In genomic region chr8:3411901-3412301, GRCm38 (mm10) we compare ENCODE assay signal across 10 mouse cellular contexts. TPM values are rescaled to one million over a fixed set of nuclear protein-coding genes. Genes with fewer than 3 reads are reported as not detected.
DNase-seq lines count a peak whose midpoint lies in the region; ATAC-seq and TF ChIP-seq lines count a peak whose summit lies in the region.
"Had no signal": no experiment of that assay in that cellular context is flagged by ENCODE, and none has a peak within 500 bp of the region (broad histone marks: within the 10 kb centered on the region; RNA-seq: fewer than 3 reads in every experiment).

No protein-coding gene starts in this region.

- peak; percentile 18 to 26 for DNase-seq in cerebellum, adult 18-20 months
- no peak for DNase-seq in cerebellum, adult 11-12 months
- DNase-seq in MEL (ENCODE audit: low read depth, low spot score), result peak; percentile 91
- DNase-seq in heart, postnatal 0 days (ENCODE audit: low spot score), result peak; percentile 36
- DNase-seq in lung, adult 2 months, result peak; percentile 36
- no peak for DNase-seq in forebrain, postnatal 0 days
- no peak for DNase-seq in ovary, postnatal 14 days (ENCODE audit: low spot score)
- no peak for DNase-seq in ovary, postnatal 10 days (ENCODE audit: low spot score)

- H3K9me3 ChIP-seq in MEL (replicated peaks; ENCODE audit: insufficient read depth, low read length), result no peaks in the 10 kb centered on the region
- H3K9me3 ChIP-seq in heart, postnatal 0 days (replicated peaks; ENCODE audit: control insufficient read depth, low read length), result no peaks in the 10 kb centered on the region
- H3K9me3 ChIP-seq in forebrain, postnatal 0 days (ENCODE audit: low read length), result no peaks in the 10 kb centered on the region

- no peak for TF ChIP-seq POLR2A in MEL (IDR thresholded peaks at IDR 0.05; ENCODE audit: control insufficient read depth in 1 of 2, insufficient read depth in 1 of 2, low read depth in 1 of 2, low read length in 2 of 2, poor library complexity in 1 of 2)
- no peak for TF ChIP-seq POLR2A in lung, adult 2 months (IDR thresholded peaks at IDR 0.05; ENCODE audit: borderline replicate concordance, extremely low read depth, low read depth, low read length)

- H3K79me2 ChIP-seq in MEL (ENCODE audit: control insufficient read depth, insufficient read depth, low read length, poor library complexity), result no peaks in the 10 kb centered on the region

- TF ChIP-seq CTCF in MEL (IDR thresholded peaks at IDR 0.05 in 2 of 3, conservative IDR thresholded peaks at IDR 0.05 in 1 of 3; ENCODE audit: control insufficient read depth in 1 of 3, insufficient read depth in 1 of 3, low read depth in 2 of 3, low read length in 3 of 3, poor library complexity in 1 of 3, severe bottlenecking in 1 of 3), result no peak
- no peak for TF ChIP-seq CTCF in heart, postnatal 0 days (IDR thresholded peaks at IDR 0.05; ENCODE audit: low read depth)
- no peak for TF ChIP-seq CTCF in lung, adult 2 months (IDR thresholded peaks at IDR 0.05; ENCODE audit: insufficient read depth, low read length)
- TF ChIP-seq CTCF in forebrain, postnatal 0 days (IDR thresholded peaks at IDR 0.05; ENCODE audit: low read depth), result no peak

- H3K4me2 ChIP-seq in heart, postnatal 0 days (ENCODE audit: low read depth, low read length), result no peak overlapping the region
- H3K4me2 ChIP-seq in forebrain, postnatal 0 days (ENCODE audit: low read depth), result no peak overlapping the region
- H3K4me2 ChIP-seq: hindbrain, embryonic 14.5 days had no signal

- TF ChIP-seq RAD21 in MEL (IDR thresholded peaks at IDR 0.05; ENCODE audit: low read depth, low read length), result no peak

- WGBS in heart, postnatal 0 days, result 31% methylated on average over 7 of the region's 7 CpGs
- WGBS in lung, adult 2 months, result 57% methylated on average over 7 of the region's 7 CpGs
- WGBS in forebrain, postnatal 0 days, result 93% methylated on average over 7 of the region's 7 CpGs

- H3K36me3 ChIP-seq in MEL (ENCODE audit: control insufficient read depth in 1 of 2, insufficient read depth in 2 of 2, low read length in 2 of 2), result peaks cover 0 to 45% of the 10 kb centered on the region in 2 experiments; a peak in 2 of 4 replicates
- no peaks in the 10 kb centered on the region for H3K36me3 ChIP-seq in heart, postnatal 0 days (replicated peaks; ENCODE audit: control insufficient read depth, insufficient read depth, low read length)
- no peaks in the 10 kb centered on the region for H3K36me3 ChIP-seq in forebrain, postnatal 0 days (ENCODE audit: insufficient read depth)

- peak; percentile 91 to 98 for TF ChIP-seq EP300 in MEL (IDR thresholded peaks at IDR 0.05; ENCODE audit: low read depth in 1 of 2, low read length in 2 of 2)
- no peak for TF ChIP-seq EP300 in heart, postnatal 0 days (IDR thresholded peaks at IDR 0.05; ENCODE audit: low read depth)

- H3K9ac ChIP-seq in MEL (ENCODE audit: control insufficient read depth, low read depth, low read length, poor library complexity, severe bottlenecking), result no peak overlapping the region
- no peak overlapping the region for H3K9ac ChIP-seq in heart, postnatal 0 days (replicated peaks; ENCODE audit: low read depth, low read length)
- H3K9ac ChIP-seq in forebrain, postnatal 0 days, result no peak overlapping the region
- H3K9ac ChIP-seq: hindbrain, embryonic 14.5 days had no signal

- peaks cover 21 to 46% of the 10 kb centered on the region in 2 experiments for H3K4me1 ChIP-seq in MEL (ENCODE audit: control insufficient read depth in 1 of 2, insufficient read depth in 2 of 2, low read length in 2 of 2)
- peaks cover 33% of the 10 kb centered on the region for H3K4me1 ChIP-seq in heart, postnatal 0 days (ENCODE audit: control insufficient read depth, insufficient read depth)
- H3K4me1 ChIP-seq in lung, adult 2 months (ENCODE audit: control insufficient read depth, insufficient read depth, low read length), result peaks cover 6% of the 10 kb centered on the region
- H3K4me1 ChIP-seq in forebrain, postnatal 0 days (ENCODE audit: insufficient read depth), result no peaks in the 10 kb centered on the region

- ATAC-seq in heart, postnatal 0 days (ENCODE audit: insufficient read depth, low read depth), result no peak; the same call in 1 of the 2 replicates
- no peak for ATAC-seq in forebrain, postnatal 0 days

- H3K4me3 ChIP-seq in MEL (ENCODE audit: control insufficient read depth in 1 of 2, insufficient read depth in 1 of 2, low read depth in 2 of 2, low read length in 2 of 2), result no peak overlapping the region
- H3K4me3 ChIP-seq in heart, postnatal 0 days (ENCODE audit: low read depth, low read length), result no peak overlapping the region
- no peak overlapping the region for H3K4me3 ChIP-seq in lung, adult 2 months (replicated peaks; ENCODE audit: extremely low read depth, low read depth, low read length)
- H3K4me3 ChIP-seq in forebrain, postnatal 0 days (ENCODE audit: low read depth, low read length), result no peak overlapping the region

- H3K27ac ChIP-seq in MEL (ENCODE audit: control insufficient read depth, low read depth, low read length), result peak overlapping the region; percentile 78
- peak overlapping the region; percentile 64 for H3K27ac ChIP-seq in heart, postnatal 0 days (ENCODE audit: low read depth)
- no peak overlapping the region for H3K27ac ChIP-seq in forebrain, postnatal 0 days (ENCODE audit: low read depth, low read length)
- H3K27ac ChIP-seq: hindbrain, embryonic 14.5 days; macrophage had no signal

- no peaks in the 10 kb centered on the region for H3K27me3 ChIP-seq in MEL (ENCODE audit: control insufficient read depth in 1 of 2, insufficient read depth in 2 of 2, low read length in 2 of 2)
- H3K27me3 ChIP-seq in heart, postnatal 0 days (ENCODE audit: control insufficient read depth, insufficient read depth, low read length), result no peaks in the 10 kb centered on the region
- no peaks in the 10 kb centered on the region for H3K27me3 ChIP-seq in forebrain, postnatal 0 days (ENCODE audit: insufficient read depth, low read length)

TF ChIP-seq in MEL, 35 proteins besides CTCF, POLR2A, EP300 and RAD21 (continues in another document):
- peak; percentile 82 for TF ChIP-seq MYB (IDR thresholded peaks at IDR 0.05; ENCODE audit: low read depth, low read length)
- no peak for TF ChIP-seq KAT2A (conservative IDR thresholded peaks at IDR 0.05; ENCODE audit: low read depth, low read length)
- TF ChIP-seq MAFK (IDR thresholded peaks at IDR 0.05; ENCODE audit: borderline replicate concordance, low read depth, low read length), result no peak
- no peak for TF ChIP-seq ZMIZ1 (IDR thresholded peaks at IDR 0.05; ENCODE audit: low read depth, low read length)
- TF ChIP-seq MXI1 (IDR thresholded peaks at IDR 0.05; ENCODE audit: low read depth, low read length), result no peak
- TF ChIP-seq RCOR1 (IDR thresholded peaks at IDR 0.05; ENCODE audit: low read depth, low read length), result peak; percentile 90
- no peak for TF ChIP-seq NELFE (IDR thresholded peaks at IDR 0.05; ENCODE audit: low read depth, low read length)
- peak; percentile 94 for TF ChIP-seq ZNF384 (IDR thresholded peaks at IDR 0.05; ENCODE audit: low read depth, low read length)
- no peak for TF ChIP-seq POLR2AphosphoS5 (IDR thresholded peaks at IDR 0.05; ENCODE audit: borderline replicate concordance, low read depth, low read length)
- peak; percentile 73; the same call in 1 of the 2 replicates for TF ChIP-seq JUND (IDR thresholded peaks at IDR 0.05; ENCODE audit: low read depth, low read length)
- no peak for TF ChIP-seq CHD1 (IDR thresholded peaks at IDR 0.05; ENCODE audit: low read depth, low read length)

RNA-seq across cellular contexts. Expression of gene Arhgef18, which starts 19.1 kb away (rescaled TPM):
- 2.4 and 3.0 TPM in 2 replicates for total RNA-seq in MEL (2012; rRNA removed)
- 1 to 10 TPM in 1 of 2 experiments, not detected in 1; 6.6 TPM for polyA plus RNA-seq in MEL (2012; ENCODE audit: insufficient read depth in 1 of 2, insufficient read length in 2 of 2, low read depth in 1 of 2, low replicate concordance in 2 of 2, missing spikeins in 1 of 2)
- total RNA-seq in heart, postnatal 0 days (2014; rRNA removed; ENCODE audit: low replicate concordance), result 12.6 and 28.8 TPM in 2 replicates
- polyA plus RNA-seq in heart, postnatal 0 days (2015; fragmentation: Nextera tagmentation; extraction: Ambion mirVana), result 2.8 and 3.4 TPM in 2 replicates
- 68.7 and 87.9 TPM in 2 replicates for polyA plus RNA-seq in lung, adult 2 months (2012; rRNA removed)
- total RNA-seq in forebrain, postnatal 0 days (2014; rRNA removed), result 39.4 and 41.6 TPM in 2 replicates
- 4.5 and 6.8 TPM in 2 replicates for polyA plus RNA-seq in forebrain, postnatal 0 days (2015; fragmentation: Nextera tagmentation; extraction: Ambion mirVana)

RNA-seq across cellular contexts. Expression of gene Pex11g, which starts 55.6 kb away (rescaled TPM):
- total RNA-seq in MEL (2012; rRNA removed), result 0.20 and 0.35 TPM in 2 replicates
- 1 to 10 TPM in 1 of 2 experiments, not detected in 1; 1.4 TPM for polyA plus RNA-seq in MEL (2012; ENCODE audit: insufficient read depth in 1 of 2, insufficient read length in 2 of 2, low read depth in 1 of 2, low replicate concordance in 2 of 2, missing spikeins in 1 of 2)
- total RNA-seq in heart, postnatal 0 days (2014; rRNA removed; ENCODE audit: low replicate concordance), result 8.9 and 14.1 TPM in 2 replicates
- polyA plus RNA-seq in heart, postnatal 0 days (2015; fragmentation: Nextera tagmentation; extraction: Ambion mirVana), result 6.8 and 7.3 TPM in 2 replicates
- 7.6 and 7.7 TPM in 2 replicates for polyA plus RNA-seq in lung, adult 2 months (2012; rRNA removed)
- total RNA-seq in forebrain, postnatal 0 days (2014; rRNA removed), result 1.1 and 1.3 TPM in 2 replicates
- 2.0 and 2.2 TPM in 2 replicates for polyA plus RNA-seq in forebrain, postnatal 0 days (2015; fragmentation: Nextera tagmentation; extraction: Ambion mirVana)

RNA-seq across cellular contexts. Expression of gene A430078G23Rik, which starts 58.7 kb away (rescaled TPM):
- 2.0 and 2.8 TPM in 2 replicates for total RNA-seq in MEL (2012; rRNA removed)
- polyA plus RNA-seq in MEL (2012; ENCODE audit: insufficient read depth in 1 of 2, insufficient read length in 2 of 2, low read depth in 1 of 2, low replicate concordance in 2 of 2, missing spikeins in 1 of 2), result 1 to 10 TPM in 1 of 2 experiments, not detected in 1; 3.8 TPM
- 0.89 TPM in 1 of 2 replicates, not detected in the other for total RNA-seq in heart, postnatal 0 days (2014; rRNA removed; ENCODE audit: low replicate concordance)
- polyA plus RNA-seq in heart, postnatal 0 days (2015; fragmentation: Nextera tagmentation; extraction: Ambion mirVana), result not detected in 2 replicates
- polyA plus RNA-seq in lung, adult 2 months (2012; rRNA removed), result 1.6 and 3.1 TPM in 2 replicates
- 0.08 TPM in 1 of 2 replicates, not detected in the other for total RNA-seq in forebrain, postnatal 0 days (2014; rRNA removed)
- polyA plus RNA-seq in forebrain, postnatal 0 days (2015; fragmentation: Nextera tagmentation; extraction: Ambion mirVana), result not detected in 2 replicates
- polyA plus RNA-seq: hindbrain, embryonic 14.5 days had no signal

RNA-seq across cellular contexts. Expression of gene Tex45, which starts 58.8 kb away (rescaled TPM):
- total RNA-seq in MEL (2012; rRNA removed), result 0.12 TPM in 1 of 2 replicates, not detected in the other
- polyA plus RNA-seq in MEL (2012; ENCODE audit: insufficient read depth in 1 of 2, insufficient read length in 2 of 2, low read depth in 1 of 2, low replicate concordance in 2 of 2, missing spikeins in 1 of 2), result under 1 TPM in 1 of 2 experiments, not detected in 1; 0.06 TPM
- total RNA-seq in heart, postnatal 0 days (2014; rRNA removed; ENCODE audit: low replicate concordance), result not detected in 2 replicates
- polyA plus RNA-seq in heart, postnatal 0 days (2015; fragmentation: Nextera tagmentation; extraction: Ambion mirVana), result not detected in 2 replicates
- 0.14 and 0.24 TPM in 2 replicates for polyA plus RNA-seq in lung, adult 2 months (2012; rRNA removed)
- total RNA-seq in forebrain, postnatal 0 days (2014; rRNA removed), result 0.15 TPM in 1 of 2 replicates, not detected in the other
- polyA plus RNA-seq in forebrain, postnatal 0 days (2015; fragmentation: Nextera tagmentation; extraction: Ambion mirVana), result 0.18 and 0.68 TPM in 2 replicates
- polyA plus RNA-seq: macrophage had no signal

Comparison
In these comparisons a context has a peak if more than half of its experiments do, and no peak if none do; other contexts are left out.
1. DNase-seq: peak in cerebellum, adult 18-20 months (2 of 2), MEL (single experiment), heart, postnatal 0 days (single experiment) and lung, adult 2 months (single experiment); none in cerebellum, adult 11-12 months (single experiment), forebrain, postnatal 0 days (single experiment), ovary, postnatal 14 days (single experiment) and ovary, postnatal 10 days (single experiment).